Mouse (Mus musculus): ENCODE measurements around the gene E2f6.

E2f6 gene

DNA sequence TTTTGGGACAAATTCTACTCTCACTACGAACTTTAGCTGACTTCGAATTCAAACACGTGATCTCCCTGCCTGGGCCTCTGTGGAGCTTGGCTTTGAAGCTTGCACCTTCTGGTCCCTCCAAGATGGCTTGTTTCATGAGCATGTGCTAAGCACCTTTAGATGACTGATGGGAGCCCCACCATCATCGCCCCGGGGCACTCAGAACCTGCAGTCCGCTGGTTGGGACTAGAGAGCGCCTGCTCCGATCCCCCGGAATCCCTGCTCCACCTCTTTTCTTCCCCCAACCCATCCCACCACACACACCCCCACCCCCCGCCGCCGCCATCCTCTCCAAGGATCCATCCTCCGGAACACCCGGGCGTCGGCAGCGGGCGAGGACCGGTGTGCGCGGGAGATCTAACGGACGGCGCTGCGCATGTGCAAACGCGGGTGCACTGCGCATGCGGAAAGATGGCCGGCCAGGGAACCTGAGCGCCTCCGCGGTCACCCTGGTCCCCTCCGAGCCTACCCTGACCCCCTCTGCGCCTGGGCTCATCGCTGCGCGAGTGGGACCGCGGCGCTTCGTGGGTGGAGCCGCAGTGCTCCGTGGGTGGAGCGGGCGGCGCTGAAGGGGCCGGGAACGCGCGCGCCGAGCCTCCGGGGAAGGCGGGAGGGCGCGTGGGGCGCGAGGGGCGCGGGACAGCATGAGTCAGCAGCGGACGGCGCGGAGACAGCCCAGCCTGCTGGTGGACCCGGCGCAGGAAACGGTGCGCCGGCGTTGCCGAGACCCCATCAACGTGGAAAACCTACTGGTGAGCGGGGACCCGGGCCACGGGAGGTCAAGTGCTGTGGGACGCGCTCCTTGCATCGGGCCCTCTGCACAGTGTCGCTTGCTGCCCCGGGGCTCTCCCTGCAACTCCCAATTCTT, at the start of gene E2f6:
Gene E2f6 (plus strand): TSS at position 439 of the 907 bp plus-strand sequence.
- peak; percentile 90 to 92 for DNase-seq

- DNase-seq = no peak
These were observed 49.3 kb upstream of the E2f6 start for GRCm38 (mm10) chr12:16761461-16761860.

DNA sequence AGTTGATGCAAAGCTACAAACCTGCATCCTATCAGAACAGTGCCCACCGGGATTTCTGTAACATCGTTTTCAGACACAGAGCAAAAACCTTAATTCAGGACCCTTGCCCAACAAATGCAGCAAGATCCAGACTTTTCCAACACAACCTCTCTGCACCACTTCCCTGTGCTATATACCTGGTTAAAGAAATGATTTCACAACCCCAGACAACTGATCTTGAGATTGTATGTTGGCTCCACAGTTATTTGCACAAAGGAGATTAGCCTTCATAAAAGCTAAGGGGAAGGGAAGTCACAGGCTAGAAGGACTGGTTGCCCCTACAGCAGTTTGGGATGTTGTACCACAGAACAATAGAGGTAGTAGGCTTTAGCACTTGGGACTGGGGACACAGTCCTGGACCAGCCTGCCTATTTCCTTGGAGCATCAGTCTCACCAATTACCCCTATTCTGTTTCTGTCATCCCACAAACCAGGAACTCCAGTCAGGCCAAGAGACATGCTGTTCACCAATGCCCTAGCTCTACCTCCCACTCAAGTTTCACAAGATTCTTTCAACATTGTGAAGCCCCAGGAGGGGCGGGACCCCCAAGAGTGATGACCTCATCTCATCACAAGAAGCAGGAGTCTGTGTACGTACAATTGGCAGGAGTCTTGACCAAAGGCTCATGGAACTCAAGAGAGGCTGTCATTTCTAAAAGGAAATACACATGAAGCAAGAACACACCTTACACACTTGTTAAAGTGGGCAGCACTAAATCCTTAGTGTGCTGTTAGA, 46.9 kb upstream of the E2f6 start:
- no peak for DNase-seq

DNA sequence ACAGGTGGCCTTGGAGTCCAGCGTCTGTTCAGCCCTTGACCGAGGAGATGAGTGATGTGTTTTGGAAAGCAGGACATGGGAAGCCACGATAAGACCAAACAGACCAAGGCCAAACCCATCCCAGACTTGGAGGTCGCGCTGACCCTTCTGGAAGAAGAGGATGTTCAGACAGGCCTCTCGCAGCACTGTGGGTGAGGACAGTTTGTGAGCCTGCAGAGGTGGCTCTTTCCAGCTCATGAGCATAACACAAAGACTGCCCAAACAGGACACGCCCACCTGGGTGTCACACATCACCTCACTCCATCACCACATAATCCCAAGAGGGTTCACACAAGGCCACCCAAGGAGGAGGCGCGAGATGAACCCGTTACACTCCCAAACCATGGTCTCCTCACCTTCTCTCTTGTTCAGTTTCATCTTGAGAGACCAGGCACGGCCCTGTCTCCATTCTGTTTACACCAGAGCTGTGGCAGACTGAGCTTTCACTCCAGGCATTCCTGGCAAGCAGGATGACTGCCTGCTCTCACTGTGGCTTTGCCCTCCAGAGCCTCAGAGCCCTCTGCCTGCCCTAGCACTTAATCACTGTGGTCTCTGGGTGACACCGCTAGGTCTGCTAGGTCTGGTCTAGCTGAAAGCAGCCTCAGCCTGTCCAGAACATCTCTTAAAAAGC, 45.9 kb upstream of the E2f6 start:
- DNase-seq = no peak

DNA sequence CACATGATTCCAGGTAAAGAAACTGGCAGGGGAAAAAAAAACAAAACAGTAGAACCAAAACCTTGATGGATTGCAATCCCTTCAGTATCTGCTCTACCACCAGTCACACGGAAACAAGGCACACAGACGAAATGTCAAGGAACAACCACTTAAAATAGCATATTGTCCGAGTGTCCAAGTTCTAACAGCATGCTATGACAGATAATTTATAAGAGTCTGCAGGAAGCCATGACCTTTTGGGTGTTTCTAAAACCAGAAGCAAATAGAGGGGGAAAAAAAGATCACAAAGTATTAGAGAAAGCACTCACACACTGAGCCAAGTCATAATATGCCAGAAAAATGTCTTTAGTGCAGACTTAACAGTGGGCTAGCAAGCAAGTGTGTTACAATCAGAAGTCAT, 42.5 kb upstream of the E2f6 start:
- DNase-seq = no peak

GRCm38 (mm10) chr12:16768711-16769110, 42.1 kb upstream of the E2f6 start:
- DNase-seq = no peak

GRCm38 (mm10) chr12:16769601-16770165, 41.1 kb upstream of the E2f6 start:
- DNase-seq = no peak

DNA sequence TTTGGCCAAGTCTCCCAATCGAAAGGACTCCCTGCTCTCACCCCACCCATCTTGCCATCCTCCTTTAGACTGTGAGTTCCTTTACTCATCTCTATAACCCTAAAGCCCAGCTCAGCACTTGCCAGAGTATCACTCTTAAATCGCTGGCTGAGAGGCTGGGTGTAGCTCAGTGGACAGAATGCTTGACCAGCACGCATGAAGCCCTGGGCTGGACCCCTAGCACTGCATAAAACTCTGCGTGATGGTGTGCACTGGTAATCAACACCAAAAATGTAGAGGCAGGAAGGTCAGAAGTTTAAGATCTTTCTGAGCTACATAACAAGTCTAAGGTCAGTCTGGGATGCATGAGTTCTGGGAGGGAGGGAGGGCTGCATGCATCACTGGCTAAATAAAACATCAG, 36.2 kb upstream of the E2f6 start:
- DNase-seq = no peak

GRCm38 (mm10) chr12:16775351-16775750, 35.4 kb upstream of the E2f6 start:
- no peak for DNase-seq

DNA sequence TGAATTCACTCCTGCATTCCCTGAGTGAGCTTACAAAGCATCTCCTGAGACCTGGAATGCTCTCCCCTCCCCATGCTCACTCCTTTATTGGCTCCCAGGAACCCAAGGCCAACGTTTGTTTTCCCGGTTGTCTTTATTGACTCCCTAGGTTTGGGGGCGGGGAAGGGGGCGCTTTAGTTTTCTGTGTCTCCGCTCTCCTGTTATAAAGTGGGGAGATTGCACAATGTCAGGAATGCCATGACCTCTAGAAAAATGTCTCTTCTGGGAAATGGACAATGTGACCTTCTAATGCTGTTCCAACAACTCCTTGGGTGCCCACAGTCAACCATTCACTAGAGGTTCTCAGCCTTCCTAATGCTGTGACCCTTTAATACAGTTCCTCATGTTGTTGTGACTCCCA, 32.2 kb upstream of the E2f6 start:
- DNase-seq = no peak

DNA sequence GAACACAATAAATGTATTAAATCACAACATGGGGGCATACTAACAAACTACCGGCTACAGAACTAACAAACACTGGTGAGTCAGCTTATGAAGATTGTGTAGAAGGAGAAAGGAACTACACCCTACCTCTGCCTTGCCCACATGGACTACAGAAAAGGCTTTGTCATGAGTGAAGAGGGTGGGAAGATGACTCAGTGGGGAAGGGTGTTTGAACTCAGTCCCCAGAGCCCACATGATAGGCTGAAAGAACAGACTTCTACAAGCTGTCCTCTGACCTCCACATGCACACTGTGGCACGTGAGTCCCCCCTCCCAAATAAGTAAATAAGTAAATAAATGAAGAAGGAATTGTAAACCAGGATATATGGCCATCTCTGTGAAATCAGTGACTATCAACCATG, 31.6 kb upstream of the E2f6 start:
- no peak for DNase-seq

- no peak for DNase-seq
These were observed 30.4 kb upstream of the E2f6 start for GRCm38 (mm10) chr12:16780320-16780719.

DNA sequence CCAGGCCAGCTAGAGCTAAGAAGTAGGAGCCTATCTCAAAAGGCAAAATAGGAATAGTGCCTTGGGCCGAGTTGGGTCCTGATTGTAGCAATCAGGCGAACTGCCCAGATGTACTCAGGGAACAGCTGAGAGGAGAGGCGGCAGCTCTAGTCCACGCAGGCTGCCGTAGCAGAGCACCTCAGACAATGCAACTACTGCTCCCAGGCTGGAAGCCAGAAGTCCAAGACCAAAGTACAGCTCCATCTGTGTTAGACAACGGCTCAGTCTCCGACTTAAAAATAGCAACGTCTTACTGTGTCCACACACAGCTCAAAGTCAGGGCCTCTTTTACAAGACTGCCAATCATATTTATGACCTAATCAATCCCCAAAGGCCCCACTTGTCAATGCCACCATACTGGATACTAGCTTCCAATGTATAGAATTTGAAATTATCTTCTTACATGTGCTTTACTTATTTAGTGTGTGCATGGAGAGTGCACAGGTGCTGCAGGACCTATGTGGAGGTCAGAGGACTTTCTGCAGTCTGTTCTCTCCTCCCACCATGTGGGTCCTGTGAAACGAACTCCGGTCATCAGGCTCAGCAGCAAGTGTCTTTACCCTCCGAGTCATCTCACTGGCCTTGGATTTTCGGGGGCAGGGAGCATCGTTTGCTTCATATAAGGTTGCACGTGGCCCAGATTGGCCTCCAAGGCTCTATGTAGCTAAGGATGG, 29.6 kb upstream of the E2f6 start:
- no peak for DNase-seq

DNA sequence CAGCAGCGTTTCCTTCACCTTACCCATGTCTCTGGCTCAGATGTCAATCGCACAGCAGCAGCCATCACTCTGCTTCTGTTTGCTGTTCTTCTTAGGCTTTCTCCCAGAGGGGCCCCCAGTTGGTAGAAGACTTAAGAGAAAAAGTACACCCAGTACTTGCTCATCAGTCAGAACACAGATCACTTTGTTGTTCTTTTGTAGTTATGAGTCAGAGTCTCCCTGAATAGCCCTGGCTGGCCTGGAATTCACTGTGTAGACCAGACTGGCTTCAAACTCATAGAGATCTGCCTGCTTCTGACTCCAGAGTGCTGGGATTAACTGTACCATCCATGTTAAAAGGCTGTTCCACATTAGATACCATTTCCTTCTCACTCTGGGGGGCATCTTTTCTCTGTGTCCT, 22.2 kb upstream of the E2f6 start:
- DNase-seq = no peak

- no peak for DNase-seq
These were observed 21.6 kb upstream of the E2f6 start for GRCm38 (mm10) chr12:16789199-16789598.

GRCm38 (mm10) chr12:16789756-16790155, 21.0 kb upstream of the E2f6 start:
- no peak for DNase-seq

- DNase-seq = no peak
These were observed 20.3 kb upstream of the E2f6 start for GRCm38 (mm10) chr12:16790456-16790855.

DNA sequence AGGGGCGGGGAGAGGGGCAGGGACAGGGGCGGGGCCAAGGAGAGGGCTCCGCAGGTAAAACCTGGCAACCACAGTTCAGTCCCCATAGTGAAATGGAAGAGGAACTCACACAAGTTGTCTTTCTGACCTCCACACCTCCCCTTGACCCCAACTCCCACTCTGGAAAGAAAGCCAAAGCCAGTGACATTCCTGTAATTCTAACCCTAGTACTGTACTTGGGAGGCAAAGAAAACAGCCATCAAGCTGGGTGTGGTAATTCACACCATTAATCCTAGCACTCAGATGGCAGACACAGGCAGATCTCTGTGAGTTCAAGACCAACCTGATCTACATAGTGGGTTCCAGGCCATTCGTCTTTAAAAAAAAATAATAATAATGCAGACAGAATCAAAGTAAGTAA, 17.4 kb upstream of the E2f6 start:
- DNase-seq = no peak

DNA sequence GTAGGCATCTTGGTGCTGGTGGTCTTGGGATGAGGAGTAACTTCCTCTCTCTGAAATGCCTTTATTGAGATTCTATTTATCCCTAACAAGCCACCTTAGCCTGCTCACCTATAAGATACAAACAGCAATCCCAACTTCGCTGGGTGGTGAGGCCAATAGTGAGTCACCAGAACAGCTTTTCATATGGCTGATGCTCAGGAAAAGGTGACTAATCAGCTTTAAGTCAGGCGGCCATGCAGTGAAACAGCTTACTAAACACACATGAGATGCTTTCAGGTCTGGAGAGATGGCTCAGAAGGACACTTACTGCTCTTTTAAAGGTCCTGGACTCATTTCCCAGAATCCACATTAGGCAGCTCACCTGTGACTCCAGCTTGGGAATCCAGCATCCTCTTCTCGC, 15.0 kb upstream of the E2f6 start:
- no peak for DNase-seq

DNA sequence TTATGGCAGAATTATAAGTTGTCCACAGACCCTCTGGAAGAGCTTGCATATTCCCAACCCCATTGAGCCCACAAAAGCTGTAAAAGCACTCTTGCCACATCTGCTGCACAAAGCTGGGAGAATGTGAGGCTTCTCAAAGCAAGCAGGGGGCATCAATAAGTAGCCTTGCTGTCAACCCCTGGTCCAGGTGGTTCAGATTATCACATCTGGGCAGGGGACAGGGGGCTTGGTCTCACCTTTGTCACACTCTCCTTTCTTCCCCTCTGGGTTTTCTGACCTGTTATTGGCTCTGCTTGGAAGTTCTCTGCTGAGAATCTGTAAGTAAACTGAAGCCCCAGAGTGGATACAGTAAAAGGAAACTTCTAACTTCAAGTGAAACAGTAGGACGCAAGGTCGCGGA, 11.9 kb upstream of the E2f6 start:
- no peak for DNase-seq

GRCm38 (mm10) chr12:16799928-16800258, 10.9 kb upstream of the E2f6 start:
- no peak for DNase-seq

- DNase-seq = peak; percentile 57 to 61
These were observed 10.4 kb upstream of the E2f6 start, which contains the start of gene Greb1 for GRCm38 (mm10) chr12:16800259-16800958. Gene Greb1, minus strand, starts transcription at chr12:16800886.
